Mouse (Mus musculus) kidney, adult 2 months (tissue): Measurements from ENCODE around the gene Eppin.

Experiments used
- CTCF ChIP-seq: fragments of 200-500 bp; conservative IDR thresholded peaks from 2 replicates; pipeline ENCODE4 v1.5.1; 2011; ENCODE audit warnings: low read depth, mild to moderate bottlenecking, control low read depth, low read length, moderate library complexity, mixed read lengths; ENCODE audit not compliant: insufficient read depth, insufficient read length
- POLR2A ChIP-seq: fragments of 200-500 bp; IDR thresholded peaks from one replicate; pipeline ENCODE4 v1.6.1; 2011; ENCODE audit warnings: low read depth, low read length, control low read depth

DNA sequence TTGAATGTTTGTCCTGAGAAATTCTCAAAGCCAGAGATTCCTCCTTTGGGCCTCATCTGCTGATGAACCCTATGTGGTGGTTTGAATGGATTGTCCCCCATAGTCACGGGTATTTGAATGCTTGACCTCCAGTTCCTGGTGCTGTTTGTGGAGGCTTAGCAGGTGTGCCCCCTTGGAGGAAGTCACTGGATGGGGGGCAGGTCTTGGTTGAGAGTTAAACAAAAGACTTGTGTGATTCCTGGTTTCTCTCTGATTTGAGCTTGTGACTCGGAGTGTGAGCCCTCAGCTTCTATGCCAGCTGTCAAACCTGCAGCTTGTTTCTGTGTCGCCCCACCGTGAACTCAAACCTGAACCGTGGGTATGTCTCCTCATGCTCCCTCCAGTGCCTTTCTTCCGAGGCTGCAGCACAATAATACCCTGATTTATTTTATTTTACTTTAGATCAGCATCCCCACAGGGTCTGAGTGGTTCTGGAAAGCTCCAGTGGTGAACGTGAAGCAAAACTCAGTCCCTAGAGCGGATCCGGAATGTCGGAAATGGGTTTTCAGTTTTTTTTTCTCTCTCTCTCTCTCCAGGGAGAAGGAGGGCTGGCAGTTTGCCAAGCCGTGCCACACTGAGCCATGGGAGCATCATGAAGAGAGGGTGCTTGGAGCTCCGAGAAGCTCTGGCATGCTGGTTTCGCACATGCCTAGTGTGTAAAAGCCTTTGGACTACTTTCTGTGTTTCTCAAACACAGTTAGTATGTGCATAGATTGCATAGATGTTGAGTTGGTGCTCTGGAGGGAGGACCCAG, 48.7 kb upstream of the Eppin start:
- TF ChIP-seq CTCF, result no peak
- no peak for TF ChIP-seq POLR2A
